Mouse (Mus musculus) heart, embryonic 16.5 days (tissue): ENCODE measurements around the gene Robo2. TPM values are rescaled to one million over a fixed set of nuclear protein-coding genes. Genes with fewer than 3 reads are reported as not detected.

Experiments
- ATAC-seq: fragments of 200-750 bp; cut with Nextera tagmentation; replicated peaks from 2 replicates; pipeline ENCODE4 v1.8.0; 2017; ENCODE audit warnings: moderate number of reproducible peaks; ENCODE audit not compliant: insufficient read depth, low FRiP score; ENCODE audit errors: extremely low read depth
- H3K27ac ChIP-seq: fragments of 300-500 bp; sonication (generic); 2 replicates; pipeline ENCODE4 v1.5.1; 2014; ENCODE audit warnings: mild to moderate bottlenecking, low read length, control low read depth, moderate library complexity
- H3K27me3 ChIP-seq: fragments of 300-500 bp; sonication (generic); 2 replicates; pipeline ENCODE4 v1.6.1; 2014; ENCODE audit warnings: low read length, mixed read lengths; ENCODE audit not compliant: control insufficient read depth, insufficient read depth
- H3K36me3 ChIP-seq: fragments of 300-500 bp; sonication (generic); 2 replicates; pipeline ENCODE4 v1.6.1; 2014; ENCODE audit not compliant: control insufficient read depth, insufficient read depth
- H3K4me1 ChIP-seq: fragments of 300-500 bp; sonication (generic); 2 replicates; pipeline ENCODE4 v1.6.1; 2014; ENCODE audit warnings: low read length, mixed read lengths; ENCODE audit not compliant: control insufficient read depth, insufficient read depth
- H3K4me2 ChIP-seq: fragments of 300-500 bp; sonication (generic); 2 replicates; pipeline ENCODE4 v1.6.1; 2014; ENCODE audit warnings: low read depth, mild to moderate bottlenecking, control low read depth, low read length
- H3K4me3 ChIP-seq: fragments of 300-500 bp; sonication (generic); 2 replicates; pipeline ENCODE4 v1.5.1; 2014; ENCODE audit warnings: mild to moderate bottlenecking, control low read depth, low read length
- H3K9ac ChIP-seq: fragments of 300-500 bp; sonication (generic); 2 replicates; pipeline ENCODE4 v1.6.1; 2014; ENCODE audit warnings: low read length, control low read depth
- H3K9me3 ChIP-seq: fragments of 300-500 bp; sonication (generic); replicated peaks from 2 replicates; pipeline ENCODE4 v1.6.1; 2016; ENCODE audit warnings: low read length; ENCODE audit not compliant: control insufficient read depth
- WGBS: fragments of 180-500 bp; shearing (Covaris S2); extraction: QIAGEN DNeasy Blood & Tissue Kit; methylation state at CpG from one replicate; pipeline ENCODE4 v1.1.7; 2014; 5-methylcytosine and 5-hydroxymethylcytosine counted together
- polyA plus RNA-seq: library from polyadenylated mRNA; unstranded; fragments of >200 nt; fragmentation: Nextera tagmentation; extraction: Ambion mirVana; gene quantifications from 2 replicates; pipeline ENCODE4 v1.2.1, GENCODE M21; 2015

The Robo2 gene
- polyA plus RNA-seq, 1 experiment from 2014 or later: 4.4 TPM

GRCm38 (mm10) chr16:74089951-74090350 is 321.7 kb downstream of the Robo2 start:
- Histone ChIP-seq H3K4me3 (no peak overlapping the region), H3K27ac (no peak overlapping the region), H3K36me3 (no peaks in the 10 kb centered on the region), H3K27me3 (no peaks in the 10 kb centered on the region), H3K4me1 (no peaks in the 10 kb centered on the region; the same call in 1 of the 2 replicates), H3K9me3 (no peaks in the 10 kb centered on the region), H3K9ac (no peak overlapping the region), H3K4me2 (no peak overlapping the region)
- 79% methylated on average over 1 of the region's 1 CpGs for WGBS
- ATAC-seq: no peak

GRCm38 (mm10) chr16:74084188-74084587 is 327.4 kb downstream of the Robo2 start:
- Histone ChIP-seq H3K27me3 (no peaks in the 10 kb centered on the region), H3K9me3 (no peaks in the 10 kb centered on the region), H3K4me3 (no peak overlapping the region), H3K9ac (no peak overlapping the region), H3K4me2 (no peak overlapping the region), H3K27ac (no peak overlapping the region), H3K4me1 (no peaks in the 10 kb centered on the region), H3K36me3 (no peaks in the 10 kb centered on the region)
- WGBS: 85% methylated on average over 2 of the region's 2 CpGs
- ATAC-seq: no peak

DNA sequence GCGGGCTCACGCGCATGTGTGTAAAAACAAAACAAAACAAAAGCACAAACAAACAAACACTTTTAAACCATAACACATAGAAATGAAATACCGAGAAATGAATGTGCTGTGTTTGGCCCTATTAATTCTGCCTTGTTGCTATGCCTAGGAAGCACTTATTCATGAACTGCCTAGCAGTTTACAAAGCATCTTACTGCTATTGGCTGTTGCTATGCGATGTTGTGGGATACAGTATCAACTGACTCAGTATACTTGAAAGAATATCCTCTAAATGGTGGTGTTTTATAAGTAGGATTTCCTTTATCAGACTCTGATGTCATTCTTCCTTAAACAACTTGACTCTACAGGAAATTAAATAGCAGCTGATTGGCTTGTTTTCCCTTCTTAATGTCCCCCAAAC is 339.0 kb downstream of the Robo2 start:
- H3K36me3 ChIP-seq: no peaks in the 10 kb centered on the region
- WGBS: 89% methylated on average over 5 of the region's 5 CpGs
- H3K9ac ChIP-seq: no peak overlapping the region
- no peaks in the 10 kb centered on the region for H3K27me3 ChIP-seq
- no peak overlapping the region for H3K4me2 ChIP-seq
- no peak overlapping the region for H3K27ac ChIP-seq
- H3K4me1 ChIP-seq: no peaks in the 10 kb centered on the region
- no peaks in the 10 kb centered on the region for H3K9me3 ChIP-seq
- ATAC-seq: no peak
- H3K4me3 ChIP-seq: no peak overlapping the region

DNA sequence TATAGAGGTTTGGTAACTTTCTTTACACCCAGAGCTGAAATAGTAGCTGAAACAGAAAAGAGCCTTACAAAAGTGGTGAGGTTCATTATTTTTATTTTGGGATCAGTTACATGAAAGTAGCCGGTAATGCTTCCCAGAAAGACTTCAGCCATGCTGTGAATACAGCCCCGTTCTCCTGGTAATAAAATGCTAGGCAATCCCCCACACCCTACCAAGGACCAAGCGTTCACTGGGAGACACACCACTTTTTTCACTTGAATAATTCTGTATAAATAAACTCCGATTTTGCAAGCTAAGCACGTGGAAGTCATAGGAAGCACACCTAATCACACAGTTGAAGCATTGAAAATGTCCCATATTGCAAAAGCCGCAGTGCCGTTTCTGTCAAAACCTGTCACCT is 341.0 kb downstream of the Robo2 start:
- H3K27me3 ChIP-seq: no peaks in the 10 kb centered on the region
- no peak overlapping the region for H3K9ac ChIP-seq
- H3K27ac ChIP-seq: no peak overlapping the region
- ATAC-seq: no peak
- no peaks in the 10 kb centered on the region for H3K4me1 ChIP-seq
- H3K36me3 ChIP-seq: no peaks in the 10 kb centered on the region
- no peak overlapping the region for H3K4me2 ChIP-seq
- H3K9me3 ChIP-seq: no peaks in the 10 kb centered on the region
- H3K4me3 ChIP-seq: no peak overlapping the region
- WGBS: 81% methylated on average over 7 of the region's 7 CpGs

GRCm38 (mm10) chr16:74065958-74066357 is 345.7 kb downstream of the Robo2 start:
- no peak overlapping the region for H3K9ac ChIP-seq
- no peaks in the 10 kb centered on the region for H3K9me3 ChIP-seq
- no peaks in the 10 kb centered on the region for H3K36me3 ChIP-seq
- H3K27me3 ChIP-seq: no peaks in the 10 kb centered on the region
- H3K4me3 ChIP-seq: no peak overlapping the region
- H3K27ac ChIP-seq: no peak overlapping the region
- H3K4me2 ChIP-seq: no peak overlapping the region
- no peaks in the 10 kb centered on the region for H3K4me1 ChIP-seq
- WGBS: 52% methylated on average over 2 of the region's 2 CpGs
- no peak for ATAC-seq

- Histone ChIP-seq H3K9ac (no peak overlapping the region), H3K27me3 (no peaks in the 10 kb centered on the region), H3K4me1 (no peaks in the 10 kb centered on the region), H3K9me3 (no peaks in the 10 kb centered on the region), H3K36me3 (no peaks in the 10 kb centered on the region), H3K4me3 (no peak overlapping the region), H3K4me2 (no peak overlapping the region), H3K27ac (no peak overlapping the region)
- no peak for ATAC-seq
Measured at GRCm38 (mm10) chr16:74061951-74062350, 349.7 kb downstream of the Robo2 start.

DNA sequence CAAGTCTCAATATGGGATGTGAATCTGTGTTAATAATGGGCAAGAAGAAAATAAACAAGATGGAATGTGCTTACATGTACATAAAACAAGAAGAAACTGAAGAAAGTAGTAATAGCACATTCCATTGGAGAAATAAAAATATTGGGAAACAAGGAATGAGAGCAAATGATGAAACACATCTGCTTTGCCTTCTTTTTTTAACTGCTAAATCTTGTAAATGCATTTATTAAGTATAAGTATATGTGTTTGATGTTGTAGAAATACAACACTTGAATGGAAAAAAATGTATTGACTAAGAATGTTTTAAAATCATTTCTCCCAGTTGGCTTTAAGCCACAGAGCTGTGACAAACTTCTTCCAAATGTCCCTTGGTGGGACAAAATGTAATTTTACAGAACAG is 350.1 kb downstream of the Robo2 start:
- Histone ChIP-seq H3K27me3 (no peaks in the 10 kb centered on the region), H3K9me3 (no peaks in the 10 kb centered on the region), H3K4me2 (no peak overlapping the region), H3K27ac (no peak overlapping the region), H3K36me3 (no peaks in the 10 kb centered on the region), H3K4me1 (no peaks in the 10 kb centered on the region), H3K9ac (no peak overlapping the region), H3K4me3 (no peak overlapping the region)
- ATAC-seq: no peak

DNA sequence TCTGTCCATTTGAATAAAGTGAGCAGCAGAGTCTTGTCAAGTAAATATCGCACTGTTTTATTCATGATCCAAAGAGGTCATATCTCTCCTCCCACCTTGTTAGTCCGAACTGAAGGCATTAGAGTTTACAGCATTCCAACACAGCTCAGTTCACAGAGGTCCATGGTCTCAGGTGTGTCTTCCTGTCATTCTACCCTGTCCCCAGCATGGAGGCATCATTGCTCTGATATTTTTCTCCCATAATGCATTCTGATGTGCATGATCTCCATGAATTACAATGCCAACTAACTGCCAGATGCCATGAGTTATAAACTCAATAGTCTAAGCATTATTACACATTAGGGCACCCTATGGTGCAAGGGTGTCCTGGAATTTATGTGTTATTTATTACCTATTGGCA is 354.7 kb downstream of the Robo2 start:
- H3K36me3 ChIP-seq: no peaks in the 10 kb centered on the region
- no peak overlapping the region for H3K4me2 ChIP-seq
- 87% methylated on average over 2 of the region's 2 CpGs for whole genome bisulfite sequencing
- no peak overlapping the region for H3K4me3 ChIP-seq
- H3K9me3 ChIP-seq: peaks cover 2% of the 10 kb centered on the region; the same call in 1 of the 2 replicates
- no peak overlapping the region for H3K9ac ChIP-seq
- H3K4me1 ChIP-seq: no peaks in the 10 kb centered on the region
- H3K27me3 ChIP-seq: no peaks in the 10 kb centered on the region
- no peak for ATAC-seq
- no peak overlapping the region for H3K27ac ChIP-seq

- ATAC-seq: no peak
- WGBS: 71% methylated on average over 1 of the region's 1 CpGs
- H3K4me3 ChIP-seq: no peak overlapping the region
- no peak overlapping the region for H3K9ac ChIP-seq
- no peak overlapping the region for H3K27ac ChIP-seq
- no peaks in the 10 kb centered on the region for H3K4me1 ChIP-seq
- H3K27me3 ChIP-seq: no peaks in the 10 kb centered on the region
- H3K9me3 ChIP-seq: peaks cover 2% of the 10 kb centered on the region; the same call in 1 of the 2 replicates
- H3K36me3 ChIP-seq: no peaks in the 10 kb centered on the region
- no peak overlapping the region for H3K4me2 ChIP-seq
Measured at GRCm38 (mm10) chr16:74056210-74056609, 355.4 kb downstream of the Robo2 start.
